Mouse (Mus musculus) limb, embryonic 15.5 days (tissue): ENCODE data around the gene Rara. TPM values are rescaled to one million over a fixed set of nuclear protein-coding genes. Genes with fewer than 3 reads are reported as not detected.

Experiments
- ATAC-seq: fragments of 200-750 bp; cut with Nextera tagmentation; 2 replicates; pipeline ENCODE4 v1.8.0; 2017; ENCODE audit warnings: low read depth, moderate TSS enrichment; ENCODE audit not compliant: insufficient number of reproducible peaks, low FRiP score, low TSS enrichment
- H3K27ac ChIP-seq: fragments of 300-500 bp; sonication (generic); 2 replicates; pipeline ENCODE4 v1.5.1; 2015; ENCODE audit warnings: moderate library complexity, mild to moderate bottlenecking, inconsistent platforms
- H3K27me3 ChIP-seq: fragments of 300-500 bp; sonication (generic); 2 replicates; pipeline ENCODE4 v1.6.1; 2015; ENCODE audit warnings: inconsistent platforms
- H3K36me3 ChIP-seq: fragments of 300-500 bp; sonication (generic); 2 replicates; pipeline ENCODE4 v1.6.1; 2015; ENCODE audit warnings: inconsistent platforms
- H3K4me1 ChIP-seq: fragments of 300-500 bp; sonication (generic); 2 replicates; pipeline ENCODE4 v1.6.1; 2015; ENCODE audit warnings: inconsistent platforms
- H3K4me2 ChIP-seq: fragments of 300-500 bp; sonication (generic); 2 replicates; pipeline ENCODE4 v1.6.1; 2015; ENCODE audit warnings: mild to moderate bottlenecking, inconsistent platforms
- H3K4me3 ChIP-seq: fragments of 300-500 bp; sonication (generic); 2 replicates; pipeline ENCODE4 v1.5.1; 2015; ENCODE audit warnings: mild to moderate bottlenecking, inconsistent platforms
- H3K9ac ChIP-seq: fragments of 300-500 bp; sonication (generic); 2 replicates; pipeline ENCODE4 v1.6.1; 2015; ENCODE audit warnings: inconsistent platforms
- H3K9me3 ChIP-seq: fragments of 300-500 bp; sonication (generic); 2 replicates; pipeline ENCODE4 v1.6.1; 2016; ENCODE audit warnings: inconsistent platforms
- WGBS: fragments of 180-500 bp; shearing (Covaris S2); methylation state at CpG from one replicate; pipeline ENCODE4 v1.1.7; 2015; 5-methylcytosine and 5-hydroxymethylcytosine counted together
- polyA plus RNA-seq: library from polyadenylated mRNA; unstranded; fragments of >200 nt; fragmentation: Nextera tagmentation; extraction: Ambion mirVana; gene quantifications from 2 replicates; pipeline ENCODE4 v1.2.1, GENCODE M21; 2015

The Rara gene
- polyA plus RNA-seq, 1 experiment from 2014 or later = 43.9 TPM

- Histone ChIP-seq H3K27me3 (no peaks in the 10 kb centered on the region), H3K36me3 (peaks cover 14% of the 10 kb centered on the region), H3K4me3 (peak within 1 kb of the TSS; percentile 68), H3K9ac (peak within 1 kb of the TSS; percentile 55), H3K9me3 (no peaks in the 10 kb centered on the region), H3K27ac (peak within 1 kb of the TSS; percentile 74), H3K4me2 (peak within 1 kb of the TSS; percentile 71), H3K4me1 (peaks cover 20% of the 10 kb centered on the region)
- ATAC-seq = peak; percentile 92
- under 1% methylated on average over 54 of the region's 54 CpGs for WGBS
These were observed 96.2 kb downstream of the Rara start, which contains the start of gene Top2a for GRCm38 (mm10) chr11:99023500-99024467. Top2a (minus strand) TSS chr11:99024189.

Other genes starting within 250 kb of the Rara start
- gene Psmd3, start 245.3 kb upstream of the Rara start, polyA plus RNA-seq = 197 and 200 TPM in 2 replicates
- gene Csf3, start 226.6 kb upstream of the Rara start, polyA plus RNA-seq = 0.10 TPM in 1 of 2 replicates, not detected in the other
- gene Med24, start 198.4 kb upstream of the Rara start, polyA plus RNA-seq = 47.6 and 48.3 TPM in 2 replicates
- 38.4 and 39.6 TPM in 2 replicates for gene Thra, start 187.2 kb upstream of the Rara start, polyA plus RNA-seq
- gene Nr1d1, start 152.5 kb upstream of the Rara start, polyA plus RNA-seq = 1.2 TPM in 2 replicates
- 22.9 and 25.8 TPM in 2 replicates for gene Msl1, start 132.3 kb upstream of the Rara start, polyA plus RNA-seq
- 30.0 and 32.5 TPM in 2 replicates for gene Casc3, start 122.9 kb upstream of the Rara start, polyA plus RNA-seq
- 11.1 TPM in 2 replicates for gene Rapgefl1, start 91.0 kb upstream of the Rara start, polyA plus RNA-seq
- 4.1 and 4.2 TPM in 2 replicates for gene Wipf2, start 64.2 kb upstream of the Rara start, polyA plus RNA-seq
- 23.2 and 24.1 TPM in 2 replicates for gene Cdc6, start 20.0 kb upstream of the Rara start, polyA plus RNA-seq
- gene Gjd3, start 55.2 kb downstream of the Rara start, polyA plus RNA-seq = 0.49 and 0.86 TPM in 2 replicates
- 162 and 178 TPM in 2 replicates for gene Top2a, start 96.4 kb downstream of the Rara start, polyA plus RNA-seq
- 1,243 and 1,296 TPM in 2 replicates for gene Igfbp4, start 113.4 kb downstream of the Rara start, polyA plus RNA-seq
- 1.9 and 2.1 TPM in 2 replicates for gene Tns4, start 161.5 kb downstream of the Rara start, polyA plus RNA-seq
- gene Ccr7, start 227.3 kb downstream of the Rara start, polyA plus RNA-seq = 0.38 and 0.48 TPM in 2 replicates